Mouse (Mus musculus) kidney, postnatal 0 days (tissue): ENCODE data around the gene Nab2. TPM values are rescaled to one million over a fixed set of nuclear protein-coding genes. Genes with fewer than 3 reads are reported as not detected.

Source experiments
- ATAC-seq: fragments of 200-750 bp; cut with Nextera tagmentation; replicated peaks from 2 replicates; pipeline ENCODE4 v1.8.0; 2017; ENCODE audit warnings: low read depth, moderate number of reproducible peaks, moderate TSS enrichment, moderate library complexity; ENCODE audit not compliant: low FRiP score
- DNase-seq: peaks from one replicate; pipeline ENCODE4 v3.0.0-alpha.2; 2016; ENCODE audit warnings: low spot score
- H3K27ac ChIP-seq: fragments of 300-500 bp; sonication (generic); 2 replicates; pipeline ENCODE4 v1.5.1; 2014; ENCODE audit warnings: mild to moderate bottlenecking
- H3K27me3 ChIP-seq: fragments of 300-500 bp; sonication (generic); 2 replicates; pipeline ENCODE4 v1.6.1; 2014; ENCODE audit warnings: low read length, mixed read lengths; ENCODE audit not compliant: insufficient read depth
- H3K36me3 ChIP-seq: fragments of 300-500 bp; sonication (generic); 2 replicates; pipeline ENCODE4 v1.6.1; 2014; ENCODE audit warnings: low read length, mixed read lengths; ENCODE audit not compliant: insufficient read depth
- H3K4me1 ChIP-seq: fragments of 300-500 bp; sonication (generic); replicated peaks from 2 replicates; pipeline ENCODE4 v1.6.1; 2014; ENCODE audit warnings: antibody characterized with exemption, low read length, mixed read lengths; ENCODE audit not compliant: insufficient read depth
- H3K4me2 ChIP-seq: fragments of 300-500 bp; sonication (generic); 2 replicates; pipeline ENCODE4 v1.6.1; 2014; ENCODE audit warnings: mild to moderate bottlenecking, low read length, moderate library complexity, mixed read lengths
- H3K4me3 ChIP-seq: fragments of 300-500 bp; sonication (generic); replicated peaks from 2 replicates; pipeline ENCODE4 v1.5.1; 2014; ENCODE audit warnings: low read depth, low read length
- H3K9ac ChIP-seq: fragments of 300-500 bp; sonication (generic); 2 replicates; pipeline ENCODE4 v1.6.1; 2014; ENCODE audit warnings: low read depth, low read length
- H3K9me3 ChIP-seq: fragments of 300-500 bp; sonication (generic); replicated peaks from 2 replicates; pipeline ENCODE4 v1.6.1; 2016; ENCODE audit warnings: low read length, inconsistent platforms, mixed read lengths
- CTCF ChIP-seq: IDR thresholded peaks from 2 replicates; pipeline ENCODE4 v1.5.1; 2016; ENCODE audit warnings: antibody characterized with exemption, low read depth, mild to moderate bottlenecking, moderate library complexity
- WGBS: fragments of 180-500 bp; shearing (Covaris S2); extraction: QIAGEN DNeasy Blood & Tissue Kit; methylation state at CpG from one replicate; pipeline ENCODE4 v1.1.7; 2014; 5-methylcytosine and 5-hydroxymethylcytosine counted together
- polyA plus RNA-seq: library from polyadenylated mRNA; unstranded; fragments of >200 nt; fragmentation: Nextera tagmentation; extraction: Ambion mirVana; gene quantifications from 2 replicates; pipeline ENCODE4 v1.2.1, GENCODE M21; 2015

Nab2 gene
- polyA plus RNA-seq, 1 experiment from 2014 or later: 24.3 TPM

DNA sequence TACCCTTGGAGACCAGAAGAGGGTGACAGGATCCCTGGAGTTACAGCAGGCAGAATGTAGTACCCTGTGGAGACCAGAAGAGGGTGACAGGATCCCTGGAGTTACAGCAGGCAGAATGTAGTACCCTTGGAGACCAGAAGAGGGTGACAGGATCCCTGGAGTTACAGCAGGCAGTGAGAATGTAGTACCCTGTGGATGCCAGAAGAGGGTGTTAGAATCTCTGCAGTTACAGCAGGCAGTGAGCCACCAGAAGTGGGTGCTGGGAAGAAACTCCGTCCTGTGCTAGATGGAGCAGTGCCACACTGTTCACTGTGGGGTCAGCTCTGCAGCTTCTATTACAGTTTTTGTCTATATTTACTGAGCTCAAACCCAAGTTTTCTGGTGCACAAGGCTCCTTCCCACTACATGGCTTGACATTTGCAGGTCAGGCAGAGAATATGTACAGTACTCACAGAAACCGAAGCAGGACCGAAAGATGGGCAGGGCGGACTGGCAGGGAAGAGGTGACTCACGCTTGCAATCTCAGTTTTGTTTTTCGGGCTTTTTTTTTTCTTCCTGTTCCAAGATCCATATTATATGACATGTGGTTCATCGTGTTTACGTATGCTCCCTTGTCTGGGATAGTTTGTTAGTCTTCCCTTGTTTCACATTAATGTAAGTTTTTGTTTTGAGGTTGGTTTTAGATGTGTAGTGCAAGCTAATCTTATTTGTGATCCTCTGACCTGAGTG lies 6.6 kb upstream of the Nab2 start:
- ATAC-seq (peak; percentile 9; the same call in 1 of the 2 replicates), DNase-seq (peak; percentile 98)
- no peak overlapping the region for H3K4me2 ChIP-seq
- no peak overlapping the region for H3K9ac ChIP-seq
- H3K27ac ChIP-seq: peak overlapping the region; percentile 20; the same call in 1 of the 2 replicates
- H3K27me3 ChIP-seq: no peaks in the 10 kb centered on the region
- H3K9me3 ChIP-seq: no peaks in the 10 kb centered on the region
- 76% methylated on average over 8 of the region's 8 CpGs for WGBS
- no peak overlapping the region for H3K4me3 ChIP-seq
- TF ChIP-seq CTCF: peak; percentile 100
- H3K36me3 ChIP-seq: no peaks in the 10 kb centered on the region
- H3K4me1 ChIP-seq: no peaks in the 10 kb centered on the region

- Histone ChIP-seq H3K9me3 (no peaks in the 10 kb centered on the region), H3K4me3 (no peak overlapping the region), H3K36me3 (no peaks in the 10 kb centered on the region), H3K4me1 (peaks cover 7% of the 10 kb centered on the region), H3K9ac (no peak overlapping the region), H3K27me3 (no peaks in the 10 kb centered on the region), H3K27ac (no peak overlapping the region), H3K4me2 (no peak overlapping the region)
- no peak for TF ChIP-seq CTCF
- 92% methylated on average over 6 of the region's 6 CpGs for WGBS
- ATAC-seq (no peak), DNase-seq (no peak)
Measured at GRCm38 (mm10) chr10:127674046-127674655, 5.8 kb upstream of the Nab2 start.

- H3K4me2 ChIP-seq: no peak overlapping the region
- ATAC-seq: no peak
- H3K4me1 ChIP-seq: peaks cover 12% of the 10 kb centered on the region
- peak; percentile 19 for DNase-seq
- H3K4me3 ChIP-seq: no peak overlapping the region
- peak; percentile 70 for TF ChIP-seq CTCF
- no peaks in the 10 kb centered on the region for H3K27me3 ChIP-seq
- no peak overlapping the region for H3K9ac ChIP-seq
- H3K36me3 ChIP-seq: no peaks in the 10 kb centered on the region
- no peaks in the 10 kb centered on the region for H3K9me3 ChIP-seq
- WGBS: 48% methylated on average over 2 of the region's 2 CpGs
- H3K27ac ChIP-seq: no peak overlapping the region
Measured at GRCm38 (mm10) chr10:127671276-127671675, 2.9 kb upstream of the Nab2 start.

GRCm38 (mm10) chr10:127670185-127670584 lies 1.8 kb upstream of the Nab2 start:
- H3K4me2 ChIP-seq: no peak overlapping the region
- WGBS: 92% methylated on average over 2 of the region's 2 CpGs
- H3K27ac ChIP-seq: no peak overlapping the region
- no peak overlapping the region for H3K9ac ChIP-seq
- H3K9me3 ChIP-seq: no peaks in the 10 kb centered on the region
- no peak for TF ChIP-seq CTCF
- H3K27me3 ChIP-seq: no peaks in the 10 kb centered on the region
- H3K36me3 ChIP-seq: no peaks in the 10 kb centered on the region
- no peak for ATAC-seq
- DNase-seq: no peak
- no peak overlapping the region for H3K4me3 ChIP-seq
- H3K4me1 ChIP-seq: peaks cover 12% of the 10 kb centered on the region

- peak; percentile 77 for DNase-seq
- Histone ChIP-seq H3K4me1 (peaks cover 21% of the 10 kb centered on the region), H3K27me3 (no peaks in the 10 kb centered on the region), H3K27ac (peak overlapping the region; percentile 97), H3K4me2 (peak overlapping the region; percentile 77), H3K9me3 (no peaks in the 10 kb centered on the region), H3K4me3 (no peak overlapping the region), H3K9ac (no peak overlapping the region), H3K36me3 (peaks cover 8% of the 10 kb centered on the region; the same call in 1 of the 2 replicates)
- TF ChIP-seq CTCF: no peak
- 11% methylated on average over 7 of the region's 7 CpGs for WGBS
- ATAC-seq: no peak
Measured at GRCm38 (mm10) chr10:127669170-127669569, 802 bp upstream of the Nab2 start.

DNA sequence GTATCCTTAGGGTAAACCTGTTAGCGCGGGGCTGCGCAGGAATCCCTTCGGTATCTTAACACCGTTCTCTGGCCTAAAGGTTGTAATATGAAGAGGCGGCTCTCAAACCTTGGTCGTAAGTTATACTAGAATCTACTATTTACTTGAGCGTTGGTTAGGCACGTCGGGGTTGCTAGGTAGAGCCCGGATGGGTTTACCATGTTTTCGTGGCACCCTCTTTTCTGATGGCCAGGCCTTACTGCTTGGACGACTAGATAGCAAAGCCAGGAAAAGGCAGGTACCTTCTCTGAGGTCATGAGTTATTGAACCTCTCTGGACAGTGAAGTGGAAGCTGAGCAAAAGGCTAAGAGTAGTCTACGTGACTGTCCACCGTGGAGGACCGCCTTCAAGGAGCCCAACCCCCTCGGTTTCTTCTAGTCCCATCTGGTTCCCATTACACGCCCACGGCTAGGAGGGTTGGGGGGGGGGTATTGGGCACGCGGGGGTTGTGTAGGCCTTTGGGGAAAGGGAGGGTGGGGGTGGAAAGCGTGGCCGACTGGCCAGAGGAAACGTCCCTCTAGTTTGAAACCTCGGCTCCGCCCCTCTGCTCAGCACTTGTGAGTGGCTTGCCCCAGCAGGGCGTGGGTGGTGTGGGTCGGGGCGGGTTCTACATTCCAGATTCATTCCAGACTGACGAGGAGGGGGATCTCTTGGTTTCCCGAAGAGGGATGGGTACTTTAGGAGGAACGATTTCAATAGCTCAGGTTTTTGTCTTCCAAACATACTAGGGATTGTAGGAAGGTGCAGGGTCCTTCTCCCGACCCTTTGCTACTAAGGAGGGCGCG lies 887 bp downstream of the Nab2 start:
- peak overlapping the region; percentile 82 for H3K4me3 ChIP-seq
- H3K27ac ChIP-seq: peak overlapping the region; percentile 97
- 1% methylated on average over 35 of the region's 35 CpGs for WGBS
- H3K4me2 ChIP-seq: peak overlapping the region; percentile 77
- peak overlapping the region; percentile 82 for H3K9ac ChIP-seq
- peaks cover 24% of the 10 kb centered on the region; the same call in 1 of the 2 replicates for H3K36me3 ChIP-seq
- peak; percentile 62 for ATAC-seq
- no peaks in the 10 kb centered on the region for H3K9me3 ChIP-seq
- H3K4me1 ChIP-seq: peaks cover 36% of the 10 kb centered on the region
- H3K27me3 ChIP-seq: no peaks in the 10 kb centered on the region
- DNase-seq: peak; percentile 97
- TF ChIP-seq CTCF: no peak
